Mouse (Mus musculus): ENCODE results near the gene Phactr2.

The Phactr2 gene

GRCm38 (mm10) chr10:13331405-13332032 lies 142.7 kb downstream of the Phactr2 start:
- no peak for DNase-seq (ENCODE audit: low spot score)

- DNase-seq (ENCODE audit: low spot score), result no peak
Observed at GRCm38 (mm10) chr10:13328602-13329001, 145.6 kb downstream of the Phactr2 start.

DNA sequence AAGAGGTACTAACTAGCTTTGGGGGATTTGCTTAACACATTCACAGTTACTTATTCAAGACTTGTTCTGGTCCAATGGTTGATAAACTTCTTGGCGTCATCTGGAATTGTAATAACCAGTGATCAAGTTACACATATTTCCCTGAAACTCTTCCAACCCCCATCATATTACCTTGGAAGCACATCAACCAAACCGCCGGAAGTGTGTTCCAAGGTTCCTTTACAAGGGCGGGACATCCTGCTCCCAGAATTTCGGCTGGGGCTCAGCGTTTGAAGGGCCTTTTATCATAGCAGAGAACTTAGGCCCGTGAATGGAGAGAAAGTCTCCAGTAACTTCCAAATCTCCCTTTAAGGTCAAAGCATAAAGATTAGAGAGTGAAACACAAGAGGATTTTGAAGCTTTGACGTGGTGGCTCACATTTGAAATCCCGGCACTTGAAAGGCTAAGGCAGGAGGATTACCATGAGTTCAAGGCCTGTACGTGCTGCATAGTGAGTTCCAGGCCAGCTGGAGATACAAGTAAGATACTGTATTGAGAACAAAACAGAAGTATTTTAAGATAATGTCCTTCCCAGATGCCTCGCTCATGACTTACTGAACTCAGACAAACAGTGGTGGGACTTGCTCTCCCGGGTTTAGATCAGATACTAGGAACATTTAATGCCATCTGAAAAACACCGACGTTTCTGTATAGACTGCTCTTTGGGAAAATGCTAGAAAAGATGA lies 147.9 kb downstream of the Phactr2 start:
- DNase-seq (ENCODE audit: low spot score), result no peak

DNA sequence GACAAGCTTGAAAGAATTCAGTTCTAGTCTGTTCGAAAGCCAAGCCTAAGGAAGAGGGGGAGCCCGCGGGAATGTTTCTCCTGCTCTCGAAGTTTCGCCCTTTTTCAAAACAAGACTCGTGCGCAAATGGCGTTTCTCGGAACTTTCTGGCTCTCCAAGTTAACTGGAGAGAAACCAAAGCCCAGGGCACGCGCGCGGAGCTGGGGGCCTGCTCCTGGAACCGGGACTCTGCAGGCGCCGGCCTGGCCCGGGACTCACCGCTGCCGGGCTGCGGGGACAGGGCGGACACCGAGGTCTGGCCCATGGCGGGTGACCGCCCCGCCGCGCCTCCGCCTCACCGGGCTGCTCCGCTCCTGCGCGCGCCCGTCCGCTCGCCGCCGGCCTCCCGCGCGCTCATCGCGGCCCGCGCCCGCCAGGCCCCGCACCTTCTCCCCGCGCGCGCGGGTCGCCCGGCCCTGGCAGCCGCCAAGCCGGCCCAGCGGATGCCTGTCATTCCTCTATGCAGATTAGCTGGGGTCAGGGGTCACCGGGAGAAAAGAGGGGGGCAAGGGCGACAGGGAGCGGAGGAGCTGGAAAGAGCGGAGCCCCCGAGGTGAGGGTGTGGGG lies 150.3 kb downstream of the Phactr2 start:
- no peak for DNase-seq (ENCODE audit: low spot score)

GRCm38 (mm10) chr10:13323139-13323805 lies 150.9 kb downstream of the Phactr2 start:
- no peak for DNase-seq (ENCODE audit: low spot score)

GRCm38 (mm10) chr10:13314999-13315398 lies 159.2 kb downstream of the Phactr2 start:
- no peak for DNase-seq (ENCODE audit: low spot score)

- no peak for DNase-seq (ENCODE audit: low spot score)
Observed at GRCm38 (mm10) chr10:13312576-13312975, 161.6 kb downstream of the Phactr2 start.

GRCm38 (mm10) chr10:13311612-13312011 lies 162.6 kb downstream of the Phactr2 start:
- no peak for DNase-seq (ENCODE audit: low spot score)

- DNase-seq (ENCODE audit: low spot score), result no peak
Observed at GRCm38 (mm10) chr10:13310075-13310474, 164.1 kb downstream of the Phactr2 start.

- DNase-seq (ENCODE audit: low spot score), result no peak
Observed at GRCm38 (mm10) chr10:13304641-13305241, 169.5 kb downstream of the Phactr2 start.

DNA sequence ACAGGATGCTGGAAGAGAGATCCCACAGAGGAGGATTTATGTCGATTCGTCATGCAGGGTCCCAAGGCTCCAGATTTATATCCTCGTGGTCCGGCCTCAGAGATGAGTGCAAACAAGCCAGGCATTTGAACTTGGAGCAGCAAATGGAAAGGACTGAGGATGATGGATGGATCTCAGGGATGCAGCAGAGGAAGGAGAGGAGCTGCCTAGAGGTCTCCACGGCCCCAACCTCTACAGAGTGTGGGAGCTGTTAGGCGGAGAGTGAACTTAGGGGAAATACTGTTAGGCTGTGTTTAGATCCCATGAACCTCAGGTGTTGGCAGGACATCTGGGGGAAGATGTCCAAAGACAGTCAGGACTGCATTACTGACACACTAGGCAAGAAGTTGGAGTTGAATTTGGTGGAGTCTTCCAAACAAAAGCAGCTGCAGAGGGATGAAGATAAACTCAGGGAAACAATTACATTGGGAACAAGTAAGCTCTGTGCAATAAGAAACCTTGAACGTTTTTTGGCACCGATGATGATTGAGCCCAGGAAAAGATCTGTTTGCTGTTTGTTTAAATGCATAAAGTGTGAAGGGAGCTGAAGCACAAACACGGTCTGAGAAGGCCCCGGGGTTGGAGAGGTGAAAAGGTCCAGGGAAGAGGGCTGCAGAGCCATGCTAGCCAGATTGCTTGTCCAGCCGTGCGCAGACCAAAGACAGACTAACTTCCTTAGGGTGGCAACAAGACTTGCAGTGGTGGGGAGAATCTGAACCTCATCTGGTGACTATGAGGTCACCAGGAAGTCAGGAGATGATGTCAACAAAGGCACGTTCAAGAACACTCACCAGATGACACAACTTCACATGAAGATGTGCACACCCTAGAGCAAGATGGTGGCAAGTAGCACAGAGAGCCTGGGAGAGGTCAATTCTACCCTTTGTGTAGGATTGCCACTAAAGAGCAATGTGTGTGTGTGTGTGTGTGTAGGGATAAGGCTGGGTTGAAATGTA lies 170.6 kb downstream of the Phactr2 start:
- no peak for DNase-seq (ENCODE audit: low spot score)

- DNase-seq (ENCODE audit: low spot score), result no peak
Observed at GRCm38 (mm10) chr10:13300601-13301000, 173.6 kb downstream of the Phactr2 start.

- no peak for DNase-seq (ENCODE audit: low spot score)
Observed at GRCm38 (mm10) chr10:13300196-13300595, 174.0 kb downstream of the Phactr2 start.

DNA sequence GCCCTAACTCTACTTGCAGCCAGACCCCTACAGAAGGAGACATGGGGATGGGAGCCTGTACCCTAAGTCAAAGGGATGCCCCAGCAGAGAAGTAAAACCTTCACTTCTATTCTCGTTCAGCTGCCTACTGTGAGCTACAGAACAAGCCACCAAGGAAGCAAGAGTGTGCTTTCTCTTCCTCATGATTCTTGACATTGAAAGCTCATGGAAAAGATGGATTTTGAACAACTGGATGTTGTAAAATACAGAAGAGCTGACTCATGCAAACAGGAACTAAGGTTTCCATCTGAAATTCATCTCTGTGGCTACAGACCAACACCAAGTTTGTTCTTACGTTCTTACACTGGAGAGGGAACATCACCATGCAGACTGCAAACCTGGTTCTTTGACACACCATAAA lies 179.3 kb downstream of the Phactr2 start:
- no peak for DNase-seq (ENCODE audit: low spot score)

DNA sequence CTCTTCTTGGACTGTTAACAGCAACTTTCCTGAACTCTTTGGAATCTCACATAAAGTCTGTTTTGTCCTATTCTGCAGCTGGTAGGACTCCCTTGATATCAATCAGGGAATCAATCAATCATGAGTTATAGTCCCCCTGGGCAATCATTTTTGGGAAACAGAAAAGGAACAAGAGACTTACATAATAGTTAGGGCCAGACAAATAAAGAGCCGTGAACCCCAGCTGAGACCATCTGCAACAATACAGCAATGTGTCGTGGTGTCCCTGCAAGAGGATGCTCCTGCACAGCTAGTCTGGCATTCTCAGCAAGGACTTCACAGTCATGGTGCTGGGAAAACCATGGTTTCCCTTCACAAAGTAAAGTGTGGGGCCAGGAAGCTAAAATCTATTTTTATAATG lies 182.2 kb downstream of the Phactr2 start:
- DNase-seq (ENCODE audit: low spot score), result no peak

- DNase-seq (ENCODE audit: low spot score), result no peak
Observed at GRCm38 (mm10) chr10:13289252-13289961, 184.8 kb downstream of the Phactr2 start.

- DNase-seq (ENCODE audit: low spot score), result no peak
Observed at GRCm38 (mm10) chr10:13288296-13288695, 185.9 kb downstream of the Phactr2 start.

GRCm38 (mm10) chr10:13283441-13283840 lies 190.8 kb downstream of the Phactr2 start:
- DNase-seq (ENCODE audit: low spot score), result no peak

DNA sequence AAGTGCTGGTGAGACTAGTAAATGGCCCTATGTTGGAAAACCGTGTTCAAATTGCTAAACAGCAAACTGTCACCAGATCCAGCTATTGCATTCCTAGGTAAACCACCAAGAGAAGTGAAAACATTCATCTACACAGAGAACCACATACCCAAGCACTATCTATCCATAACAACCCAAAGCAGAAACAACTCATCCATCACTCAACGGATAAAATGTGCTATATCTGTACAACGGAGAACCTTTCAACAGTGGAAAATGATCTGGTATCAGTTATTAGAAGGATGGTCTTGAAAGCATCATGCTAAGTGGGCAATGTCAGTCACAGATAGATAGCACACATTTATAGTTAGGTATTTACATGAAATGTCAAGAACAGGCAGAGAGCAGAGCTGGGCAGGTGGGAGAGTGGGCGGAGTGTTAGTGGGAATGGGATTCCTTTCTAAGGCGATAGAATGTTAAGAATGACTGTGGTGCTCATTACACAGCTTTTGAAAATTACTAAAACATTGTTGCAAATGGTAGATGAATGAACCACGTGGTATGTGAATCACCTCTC lies 193.8 kb downstream of the Phactr2 start:
- no peak for DNase-seq (ENCODE audit: low spot score)

DNA sequence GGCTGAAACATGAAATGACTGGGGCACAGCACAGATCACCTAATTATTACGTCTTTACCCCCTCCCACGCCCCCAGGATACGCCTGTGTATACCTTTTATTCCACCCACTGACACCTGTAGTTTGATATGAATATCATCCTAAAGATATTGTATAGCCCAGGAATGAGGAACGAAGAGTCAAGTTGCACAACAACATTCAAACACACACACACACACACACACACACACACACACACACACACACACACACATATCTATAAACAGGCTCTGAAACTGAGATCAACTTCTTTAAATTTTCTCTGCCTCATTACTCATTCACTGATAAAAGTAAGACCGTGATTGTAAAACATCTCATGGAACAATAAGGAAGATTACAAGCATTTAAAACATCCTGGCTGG lies 197.9 kb downstream of the Phactr2 start:
- no peak for DNase-seq (ENCODE audit: low spot score)
